Mouse (Mus musculus) mouse trophoblast stem cell (cell line): ENCODE data around the gene Ttc37.

Source experiments
- in situ Hi-C, 2 experiments: fragments of 300-500 bp; cut with MseI, MboI; formaldehyde crosslinking; loops; 2 replicates in 1 of 2; 3 replicates in 1 of 2; pipeline ENCODE4 v1.15.1; 2025

Ttc37 gene

DNA sequence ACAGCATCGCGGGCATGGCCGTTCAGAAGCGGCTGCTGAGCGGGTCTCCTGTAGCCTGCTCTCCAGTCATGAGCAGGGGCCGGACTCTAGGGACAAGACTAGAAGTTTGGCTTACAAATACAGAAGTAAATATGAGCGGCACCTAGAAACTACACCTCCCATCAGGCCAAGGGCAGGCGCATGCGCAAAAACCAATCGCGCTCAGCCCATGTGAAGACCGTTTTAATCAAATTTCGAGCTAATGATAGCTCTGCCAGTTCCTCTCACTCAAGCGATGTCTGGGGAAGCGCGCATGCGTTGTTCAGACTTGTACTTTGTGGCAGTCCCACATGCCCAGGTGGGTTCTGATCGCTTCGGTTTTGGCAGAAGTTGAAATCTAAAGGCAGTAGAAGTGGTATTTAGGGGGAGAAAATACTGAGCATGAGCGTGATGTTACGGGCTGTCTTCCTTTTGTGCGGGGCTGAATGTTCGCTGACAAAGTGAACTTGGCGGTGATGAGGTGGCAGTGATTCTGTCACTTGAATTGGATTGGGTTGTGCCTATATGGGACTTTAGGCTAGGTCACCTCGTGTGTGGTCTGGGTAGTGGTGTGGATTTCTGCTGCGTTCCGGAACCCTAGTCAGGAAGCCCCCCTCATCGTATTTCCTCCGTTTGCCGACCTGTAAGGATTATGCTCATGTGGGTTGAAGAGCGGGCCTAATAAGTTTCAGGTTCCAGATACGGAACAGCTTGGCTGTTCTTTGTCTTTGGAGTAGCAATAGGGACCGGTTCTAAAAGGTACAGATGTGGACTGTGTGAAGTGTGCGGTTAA, at the start of gene Ttc37, which contains the start of gene Arsk:
Gene Ttc37 (plus strand): TSS at position 242 of the 811 bp plus-strand sequence.
Gene Arsk (minus strand): TSS at position 168 of the 811 bp plus-strand sequence.
- in situ Hi-C loops: no loop called here

- in situ Hi-C loops: no loop called here
Observed at GRCm38 (mm10) chr13:76055391-76056232, 42.9 kb upstream of the Ttc37 start.

- in situ Hi-C loops: no loop called here
Observed at GRCm38 (mm10) chr13:76056261-76056724, 42.2 kb upstream of the Ttc37 start.

GRCm38 (mm10) chr13:76056896-76057266, 41.7 kb upstream of the Ttc37 start, which contains the start of gene Gpr150:
Gene Gpr150, minus strand, starts transcription at chr13:76056996.
- in situ Hi-C loops: no loop called here

DNA sequence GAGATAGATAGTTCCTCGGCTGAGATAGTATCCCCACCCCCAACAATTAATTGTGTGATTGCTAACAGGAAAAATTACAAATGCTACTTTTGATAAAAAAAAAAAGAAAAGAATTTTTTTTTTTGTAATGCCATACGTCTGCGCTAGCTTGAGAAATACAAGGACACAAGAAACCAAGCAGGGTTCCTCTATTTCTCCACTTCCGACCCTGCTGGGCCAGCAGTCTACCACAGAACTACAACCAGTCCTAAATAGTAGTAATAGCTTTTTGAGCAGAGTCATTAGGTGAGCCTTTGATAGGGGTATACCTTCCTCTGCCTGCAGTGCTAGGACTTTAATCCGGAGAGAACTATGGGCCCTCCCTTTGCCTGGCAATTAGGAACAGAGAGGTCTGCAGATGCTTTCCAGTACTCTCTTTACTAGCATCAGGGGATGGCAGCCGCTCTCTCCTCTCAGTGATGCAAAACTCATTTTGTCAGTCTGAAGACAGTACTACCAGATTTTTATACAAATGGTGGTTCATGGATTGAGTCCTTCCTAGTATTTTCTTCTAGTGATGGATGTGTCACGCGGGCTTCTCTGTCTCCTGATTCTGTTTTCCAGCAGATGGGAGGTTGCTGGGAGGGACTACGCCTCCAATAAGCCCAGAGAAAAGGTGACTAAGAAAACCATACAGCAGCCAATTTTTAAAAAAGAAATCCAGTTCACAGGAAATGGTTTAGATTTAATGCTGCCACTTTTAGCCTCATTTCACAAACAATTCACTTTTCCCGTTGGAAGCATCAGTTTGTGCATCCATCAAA, 41.1 kb upstream of the Ttc37 start:
- in situ Hi-C loops: no loop called here

GRCm38 (mm10) chr13:76059591-76059990, 38.9 kb upstream of the Ttc37 start:
- in situ Hi-C loops: no loop called here

DNA sequence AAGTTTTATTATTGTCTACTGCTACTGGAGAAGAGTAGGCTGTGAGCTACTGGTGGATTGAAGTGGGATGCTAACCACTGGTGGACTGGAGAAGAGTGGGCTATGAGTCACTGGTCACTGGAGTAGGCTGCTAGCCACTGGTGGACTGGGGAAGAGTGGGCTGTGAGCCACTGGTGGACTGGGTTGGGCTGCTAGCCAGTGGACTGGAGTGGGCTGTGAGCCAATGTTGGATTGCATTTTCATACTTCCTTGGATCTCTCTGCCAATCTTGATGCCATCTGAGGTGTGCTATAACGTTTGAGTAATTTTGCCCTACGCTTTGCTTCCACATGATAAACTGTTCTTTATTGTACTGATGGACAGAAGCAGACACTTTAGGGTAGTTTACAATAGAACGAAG, 36.4 kb upstream of the Ttc37 start:
- in situ Hi-C loops: no loop called here

DNA sequence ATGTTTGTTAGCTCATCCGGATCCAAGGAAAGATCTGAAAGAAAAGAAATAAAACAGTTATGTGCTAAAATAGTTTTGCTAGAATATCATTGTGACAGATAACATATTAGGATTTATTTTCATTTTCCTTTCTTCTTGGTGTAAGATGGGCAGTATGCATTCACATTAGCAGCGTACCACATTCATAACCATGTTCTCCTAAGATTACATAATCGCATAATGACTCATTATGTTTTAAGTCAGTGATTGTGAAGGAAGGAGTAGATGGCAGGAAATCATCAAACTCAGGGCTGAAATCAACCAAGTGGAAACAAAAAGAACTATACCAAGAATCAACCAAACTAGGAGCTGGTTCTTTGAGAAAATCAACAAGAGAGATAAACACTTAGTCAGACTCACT, 36.0 kb upstream of the Ttc37 start:
- in situ Hi-C loops: no loop called here

- in situ Hi-C loops: no loop called here
Observed at GRCm38 (mm10) chr13:76063548-76063947, 35.0 kb upstream of the Ttc37 start.

DNA sequence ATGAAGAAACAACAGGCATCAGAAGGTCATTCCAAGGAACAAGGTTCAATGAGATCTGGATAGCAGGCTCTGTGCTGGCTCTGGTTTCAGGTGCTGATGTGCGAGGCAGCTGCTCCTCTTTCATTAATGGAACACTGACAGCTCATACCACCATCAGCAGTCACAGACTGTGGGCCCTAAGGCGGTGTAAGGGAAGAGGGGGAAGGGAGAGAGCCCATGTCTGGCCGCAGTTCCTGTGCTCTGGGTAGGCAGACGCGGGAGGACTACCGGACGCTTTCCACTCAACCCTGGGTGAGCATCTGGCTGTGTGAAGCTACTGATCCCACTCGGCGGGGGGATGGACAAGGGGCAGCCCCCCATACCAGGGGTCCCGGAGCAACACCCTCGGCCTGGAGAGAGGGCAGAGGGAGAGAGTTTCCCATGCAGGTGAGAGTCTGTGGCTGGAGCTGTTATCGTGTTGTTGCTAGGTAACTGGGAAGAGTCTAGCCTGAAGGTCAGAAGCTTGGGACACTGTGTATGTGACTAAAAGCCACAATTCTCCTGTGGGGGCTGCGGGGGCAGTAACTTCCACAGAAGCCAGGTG, 34.1 kb upstream of the Ttc37 start:
- in situ Hi-C loops: no loop called here

DNA sequence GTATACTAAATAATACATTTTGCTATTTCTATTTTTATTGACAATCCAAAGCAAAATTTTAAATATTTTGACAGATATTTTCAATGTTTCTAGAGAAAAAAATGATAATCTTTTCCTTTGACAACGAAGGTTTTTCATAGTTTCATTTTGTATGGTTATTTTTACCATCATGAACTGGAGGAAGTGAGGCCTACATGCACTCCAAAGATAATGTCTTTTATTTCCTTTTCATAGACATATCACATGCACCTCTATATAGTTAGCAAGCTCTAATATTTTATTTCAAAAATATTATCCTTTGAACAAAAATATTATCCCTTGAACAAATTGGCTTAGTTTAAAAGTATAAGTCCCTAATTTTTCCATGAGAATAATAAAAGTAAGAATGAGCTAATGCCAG, 24.2 kb upstream of the Ttc37 start:
- in situ Hi-C loops: no loop called here

- in situ Hi-C loops: no loop called here
Observed at GRCm38 (mm10) chr13:76098116-76098492, 430 bp upstream of the Ttc37 start.

- in situ Hi-C loops: no loop called here
Observed at GRCm38 (mm10) chr13:76101989-76102388, 3.5 kb downstream of the Ttc37 start.

GRCm38 (mm10) chr13:76109069-76109824, 10.7 kb downstream of the Ttc37 start:
- in situ Hi-C loops: no loop called here

- in situ Hi-C loops: no loop called here
Observed at GRCm38 (mm10) chr13:76128799-76129198, 30.3 kb downstream of the Ttc37 start.

DNA sequence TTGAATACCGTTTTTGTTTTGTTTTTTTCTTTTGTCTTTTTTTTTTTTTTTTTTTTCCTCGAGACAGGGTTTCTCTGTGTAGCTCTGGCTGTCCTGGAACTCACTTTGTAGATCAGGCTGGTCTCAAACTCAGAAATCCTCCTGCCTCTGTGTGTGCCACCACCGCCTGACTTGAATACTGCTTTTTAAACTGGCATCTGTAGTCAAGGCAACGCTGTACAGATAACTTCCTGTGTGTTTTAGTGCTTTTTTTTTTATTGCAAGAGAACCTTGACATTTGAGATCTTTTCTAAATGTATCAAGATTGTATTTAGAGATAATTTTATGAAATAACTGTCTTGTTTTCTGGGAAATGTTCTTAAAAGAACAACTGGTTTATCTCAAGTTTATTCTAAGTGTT, 33.9 kb downstream of the Ttc37 start:
- in situ Hi-C loops: no loop called here

DNA sequence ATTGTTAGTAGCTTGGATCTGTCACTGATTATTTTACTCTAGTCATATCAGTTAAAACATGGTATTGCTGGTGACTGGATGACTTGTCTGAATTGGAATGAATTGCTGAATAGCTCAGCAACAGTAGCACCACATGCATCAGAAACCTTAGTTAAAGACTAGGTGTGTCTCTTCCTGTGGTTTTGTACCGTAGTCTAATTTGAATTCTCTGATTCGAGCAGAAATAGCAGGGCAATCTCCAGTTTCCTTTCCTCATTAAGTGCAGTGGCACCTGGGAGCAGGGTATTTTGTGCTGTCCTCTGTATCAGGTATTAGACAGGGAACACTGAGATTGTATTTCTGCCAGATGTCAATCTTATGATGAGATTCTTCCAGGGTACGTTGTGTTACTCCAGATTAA, 40.3 kb downstream of the Ttc37 start:
- in situ Hi-C loops: no loop called here

DNA sequence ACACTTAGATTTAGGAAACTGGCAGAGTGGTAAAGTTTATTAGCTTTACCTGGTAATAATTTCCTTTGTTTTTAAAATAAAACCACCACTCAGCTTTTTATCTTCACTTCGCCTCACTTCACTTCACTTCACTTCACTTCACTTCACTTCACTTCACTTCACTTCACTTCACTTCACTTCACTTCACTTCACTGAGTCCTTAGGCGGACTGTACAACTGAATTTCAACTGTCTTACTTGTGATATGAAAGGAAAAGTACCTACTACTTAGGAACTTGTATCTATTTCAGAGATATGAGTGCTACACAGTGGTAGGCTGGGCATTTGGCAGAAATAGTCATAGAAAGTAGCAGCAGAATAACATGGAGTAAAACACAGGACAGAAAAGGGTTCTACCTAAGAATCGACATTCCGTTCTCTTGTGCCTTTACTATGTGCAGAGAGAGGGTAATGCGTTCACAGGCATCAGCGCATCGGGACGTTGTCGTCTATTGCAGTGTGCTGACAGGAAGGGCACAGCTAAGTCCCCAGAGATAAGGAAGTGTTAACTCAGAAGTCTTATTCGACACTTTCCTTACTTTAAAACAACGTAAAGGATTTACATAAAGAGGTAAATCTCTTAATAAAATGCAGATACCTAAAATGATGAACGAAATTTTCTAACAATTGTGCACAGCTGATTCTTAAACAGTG, 42.7 kb downstream of the Ttc37 start:
- in situ Hi-C loops: no loop called here

GRCm38 (mm10) chr13:76150483-76150882, 51.9 kb downstream of the Ttc37 start:
- in situ Hi-C loops: no loop called here

DNA sequence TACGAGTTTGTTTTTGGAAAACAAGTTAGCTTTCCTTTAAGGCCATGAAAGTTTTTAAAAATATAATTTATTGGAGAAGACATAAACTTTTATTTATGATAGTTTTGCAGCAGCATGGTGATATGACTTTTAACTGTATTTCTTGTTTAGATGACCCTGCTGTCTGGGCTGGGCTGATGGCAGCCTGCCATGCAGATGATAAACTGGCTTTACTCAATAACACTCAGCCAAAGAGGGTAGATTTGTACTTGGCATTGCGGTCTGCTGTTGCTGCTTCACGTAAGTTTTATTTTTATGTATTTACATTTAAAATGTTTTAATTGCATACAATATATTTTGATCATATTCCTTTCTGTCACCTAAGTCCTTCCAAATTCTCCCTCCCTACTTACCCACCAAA, 58.6 kb downstream of the Ttc37 start:
- in situ Hi-C loops: no loop called here
